Mouse (Mus musculus) c-Kit-positive CD71-negative TER-119-negative erythroid progenitor cells, embryonic 14.5 days (primary cell): Measurements from ENCODE around the gene Mnt.
"Not testable (repeated sequence)": the region's sequence is repeated elsewhere in the genome, so short reads cannot be mapped to it uniquely, and the experiment has no call there.

ENCODE experiments used
- DNase-seq: peaks from one replicate; pipeline ENCODE4 v3.0.0-alpha.2; 2013; ENCODE audit warnings: low read depth

Mnt gene

GRCm38 (mm10) chr11:74830256-74831161, at the start of gene Mnt:
TSS of gene Mnt (plus strand) at chr11:74830920.
- peak; percentile 96 for DNase-seq

DNA sequence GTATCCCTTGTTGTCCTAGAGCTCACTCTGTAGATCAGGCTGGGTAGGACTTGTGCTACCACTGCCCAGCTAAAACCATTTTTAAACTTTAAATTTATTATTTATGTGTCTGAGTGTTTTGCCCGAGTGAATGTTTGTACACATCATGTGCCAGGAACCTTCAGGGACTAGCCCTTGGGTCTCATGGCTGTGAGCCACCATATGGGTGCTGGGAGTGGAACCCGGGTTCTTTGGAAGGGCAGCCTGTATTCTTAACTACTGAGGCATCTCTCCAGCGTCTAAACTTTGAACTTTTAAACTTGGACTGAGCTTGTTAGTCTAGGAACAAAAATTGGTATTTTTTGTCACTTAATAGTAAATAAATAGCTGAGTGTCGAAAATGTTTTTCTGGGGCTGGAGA, 37.8 kb upstream of the Mnt start:
- no peak for DNase-seq

DNA sequence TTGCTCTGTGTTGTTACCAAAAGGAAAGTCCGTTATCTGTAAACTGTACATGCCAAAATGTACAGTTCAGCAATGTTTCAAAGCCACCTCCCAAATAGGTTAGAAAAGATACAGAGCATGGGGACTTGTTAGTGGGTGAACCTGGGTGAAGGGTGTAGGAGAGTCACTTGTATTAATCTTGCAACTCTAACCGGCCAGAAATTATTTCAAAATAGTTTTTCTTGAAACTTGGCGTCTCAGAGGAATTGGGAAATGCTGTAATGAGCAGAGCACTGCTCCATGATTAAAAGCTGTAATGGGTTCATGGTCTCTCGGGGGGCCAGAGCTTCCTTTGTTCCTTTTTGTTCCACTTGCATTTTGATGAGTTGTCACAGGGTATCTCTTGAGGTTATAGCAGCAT, 30.1 kb upstream of the Mnt start:
- no peak for DNase-seq

DNA sequence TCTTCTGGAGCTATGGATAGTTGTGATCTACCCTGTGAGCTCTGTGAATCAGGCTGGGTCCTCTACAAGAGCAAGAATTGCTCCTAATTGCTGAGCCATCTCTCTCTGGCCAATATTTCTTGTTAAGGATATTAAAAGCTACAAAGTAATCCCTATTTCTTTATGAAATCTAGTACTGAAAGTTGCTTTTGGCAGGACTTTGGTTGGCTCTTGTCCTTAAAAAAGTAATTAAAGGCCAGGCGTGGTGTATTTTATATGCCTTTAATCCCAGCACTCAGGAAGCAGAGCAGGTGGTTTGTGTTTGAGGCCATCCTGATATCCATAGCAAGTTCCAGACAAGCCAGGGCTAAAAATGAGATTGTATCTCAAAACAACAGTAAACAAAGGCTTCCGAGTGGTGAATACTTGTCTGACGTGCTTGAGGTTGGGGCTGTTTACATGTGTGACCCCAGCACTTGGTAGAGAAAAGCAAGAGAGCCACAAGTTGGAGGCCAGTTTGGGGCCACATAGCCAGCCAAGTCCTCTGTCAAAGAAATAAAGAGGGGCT, 26.6 kb upstream of the Mnt start:
- DNase-seq, result no peak

DNA sequence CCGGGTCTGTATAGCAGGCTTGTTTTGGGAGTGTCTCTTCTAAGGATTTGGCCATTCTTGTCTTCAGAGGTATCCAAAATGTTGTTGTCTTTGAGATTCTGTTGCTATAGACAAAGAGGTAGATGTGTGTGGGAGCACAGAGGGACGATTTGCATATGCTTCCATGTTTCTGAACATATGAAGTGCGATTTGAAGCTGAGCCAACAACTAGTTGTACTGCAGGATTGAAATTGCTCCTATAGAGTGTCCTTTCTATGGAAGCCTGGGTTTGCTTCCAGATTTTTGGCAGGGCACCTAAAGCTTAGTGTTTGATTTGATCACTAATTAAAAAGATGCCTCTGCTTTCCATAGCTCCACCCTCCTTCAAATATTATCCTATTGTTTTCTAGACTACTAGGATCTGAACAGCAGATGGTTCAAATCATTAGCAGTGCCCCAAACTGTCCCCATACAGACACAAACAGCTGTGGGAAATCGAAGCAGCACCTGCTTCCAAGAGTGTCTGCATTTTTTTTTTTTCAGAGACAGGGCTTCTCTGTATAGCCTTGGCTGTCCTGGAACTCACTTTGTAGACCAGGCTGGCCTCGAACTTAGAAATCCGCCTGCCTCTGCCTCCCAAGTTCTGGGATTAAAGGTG, 23.4 kb upstream of the Mnt start:
- no peak for DNase-seq

GRCm38 (mm10) chr11:74808251-74808853, 22.4 kb upstream of the Mnt start:
- DNase-seq, result no peak

DNA sequence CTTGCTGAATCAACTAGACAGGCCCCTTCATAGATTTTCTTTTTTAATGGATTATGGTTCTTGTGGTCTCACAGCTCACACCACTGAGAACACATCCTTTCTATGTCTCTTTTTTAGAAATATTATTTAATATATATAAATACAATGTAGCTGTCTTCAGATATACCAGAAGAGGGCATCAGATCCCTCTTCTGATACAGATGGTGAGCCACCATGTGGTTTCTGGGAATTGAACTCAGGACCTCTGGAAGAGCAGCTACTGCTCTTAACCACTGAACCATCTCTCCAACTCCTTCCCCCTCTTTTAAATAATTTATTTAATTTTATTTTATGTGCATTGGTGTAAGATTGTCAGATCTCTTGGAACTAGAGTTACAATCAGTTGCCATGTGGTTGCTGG, 20.6 kb upstream of the Mnt start:
- DNase-seq, result no peak

- DNase-seq, result not testable (repeated sequence)
Measured at GRCm38 (mm10) chr11:74811027-74811426, 19.7 kb upstream of the Mnt start.

GRCm38 (mm10) chr11:74811538-74811937, 19.2 kb upstream of the Mnt start:
- DNase-seq, result no peak

DNA sequence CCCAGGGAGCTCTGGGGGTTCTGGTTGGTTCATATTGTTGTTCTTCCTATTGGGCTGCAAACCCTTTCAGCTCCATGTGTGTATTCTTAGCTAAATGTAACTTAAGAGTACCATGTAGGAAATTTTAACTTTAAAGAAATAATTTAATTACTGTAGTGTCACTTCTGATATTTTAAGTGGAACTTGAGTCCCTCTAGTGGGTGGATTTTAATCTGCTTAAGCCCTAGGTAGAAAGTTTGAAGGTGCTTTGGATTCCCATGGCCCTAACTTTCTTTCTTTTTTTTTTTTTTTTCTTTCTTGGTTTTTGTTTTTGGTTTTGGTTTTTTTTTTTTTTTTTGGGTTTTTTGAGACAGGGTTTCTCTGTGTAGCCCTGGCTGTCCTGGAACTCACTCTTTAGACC, 14.9 kb upstream of the Mnt start:
- no peak for DNase-seq

DNA sequence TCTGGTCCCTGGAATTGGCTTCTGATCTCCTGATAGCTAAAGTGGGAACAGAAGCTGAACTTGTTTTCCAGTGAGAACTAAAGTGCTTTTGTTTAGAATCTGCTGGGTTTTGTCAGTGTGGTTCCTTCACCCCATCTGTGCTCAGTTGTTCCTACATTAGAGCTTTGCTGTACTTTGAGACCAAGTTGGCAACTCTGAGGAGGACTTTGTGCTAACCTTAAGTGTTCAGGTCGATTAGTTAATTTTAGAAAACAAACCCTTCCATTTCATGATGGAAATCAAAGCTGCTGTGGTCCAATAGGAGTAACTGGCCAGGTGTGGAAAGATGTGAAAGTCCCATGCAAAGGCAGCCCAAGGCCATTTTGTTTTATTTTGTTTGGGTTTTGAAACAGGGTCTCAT, 9.8 kb upstream of the Mnt start:
- DNase-seq, result no peak

- DNase-seq, result no peak
Measured at GRCm38 (mm10) chr11:74821463-74821862, 9.3 kb upstream of the Mnt start.

GRCm38 (mm10) chr11:74822746-74823440, 7.8 kb upstream of the Mnt start:
- no peak for DNase-seq

GRCm38 (mm10) chr11:74826151-74826550, 4.6 kb upstream of the Mnt start:
- DNase-seq, result peak; percentile 35

DNA sequence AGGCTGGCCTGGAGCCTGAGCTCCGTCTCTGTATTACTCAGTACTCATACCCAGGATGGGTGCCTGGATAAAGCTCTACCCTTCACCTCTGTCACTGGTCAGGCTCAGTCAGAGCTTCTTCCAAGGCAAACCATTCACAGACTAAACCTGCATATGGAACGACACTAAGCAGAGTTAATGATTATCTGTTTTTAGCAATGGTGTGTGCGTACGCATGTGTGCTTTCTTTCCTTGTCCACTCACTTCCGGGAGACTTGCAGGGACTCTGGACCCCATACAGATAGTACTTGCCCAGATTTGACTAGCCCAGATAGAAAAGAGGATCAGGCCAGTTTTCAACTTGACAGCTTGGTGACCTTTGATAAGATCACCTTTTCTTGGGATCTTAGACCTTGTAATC, 4.0 kb upstream of the Mnt start:
- no peak for DNase-seq

DNA sequence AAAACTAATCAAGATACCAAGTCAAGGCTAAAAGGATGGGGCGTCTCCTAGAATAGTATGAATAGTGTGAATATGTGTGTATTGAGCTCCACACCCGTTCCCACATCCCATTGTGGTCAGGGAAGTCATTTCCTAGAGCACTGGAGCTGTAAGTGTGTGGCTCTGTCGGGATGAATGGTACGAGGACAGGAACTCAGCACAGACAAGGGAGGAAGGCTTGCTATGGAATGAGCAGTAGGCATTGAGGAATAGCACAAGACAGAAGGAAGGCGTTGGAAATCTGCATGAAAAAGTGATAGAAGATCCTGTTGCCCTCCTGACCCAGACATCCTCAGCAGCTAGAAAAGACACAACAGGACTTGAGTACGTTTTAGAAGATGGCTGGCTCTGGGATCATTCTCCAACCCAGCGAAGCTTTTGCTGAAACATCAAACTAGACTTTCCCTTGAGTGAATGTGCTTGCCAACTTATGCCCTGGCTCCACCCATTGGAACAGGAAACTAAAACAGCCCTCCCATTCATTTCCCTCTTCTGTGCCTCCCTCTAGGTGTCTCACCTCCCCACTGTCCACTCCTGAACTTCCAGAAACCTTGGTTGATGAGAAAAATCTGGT, 2.8 kb upstream of the Mnt start:
- no peak for DNase-seq

- DNase-seq, result no peak
Measured at GRCm38 (mm10) chr11:74828404-74828931, 2.3 kb upstream of the Mnt start.

DNA sequence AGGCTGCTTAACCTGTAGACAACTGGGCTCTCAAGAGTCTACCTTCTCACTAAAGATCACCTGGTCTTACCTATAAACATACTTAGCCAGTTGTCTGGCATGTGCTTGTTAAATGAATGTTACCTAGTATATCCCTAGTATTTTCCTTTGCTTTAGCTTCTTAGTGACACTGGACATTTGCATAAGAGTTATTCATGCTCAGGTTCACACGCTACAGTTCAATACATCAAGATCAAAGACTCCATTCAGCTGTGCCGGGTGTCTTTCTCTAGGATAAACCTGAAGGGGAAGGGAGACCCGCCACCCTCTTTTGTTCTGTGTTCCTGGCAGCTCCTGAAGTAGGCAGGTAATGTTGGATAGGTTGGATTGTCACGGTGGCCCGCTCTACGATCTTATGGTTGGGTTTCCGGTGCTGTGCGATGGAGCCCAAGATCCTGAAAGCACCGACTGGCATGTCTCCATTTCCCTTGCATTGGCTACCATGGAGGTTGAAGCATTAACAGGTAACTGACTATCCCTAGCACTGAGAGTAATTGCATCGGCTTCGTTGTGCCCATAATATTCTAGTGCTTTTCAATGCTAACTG, 1.7 kb upstream of the Mnt start:
- no peak for DNase-seq

DNA sequence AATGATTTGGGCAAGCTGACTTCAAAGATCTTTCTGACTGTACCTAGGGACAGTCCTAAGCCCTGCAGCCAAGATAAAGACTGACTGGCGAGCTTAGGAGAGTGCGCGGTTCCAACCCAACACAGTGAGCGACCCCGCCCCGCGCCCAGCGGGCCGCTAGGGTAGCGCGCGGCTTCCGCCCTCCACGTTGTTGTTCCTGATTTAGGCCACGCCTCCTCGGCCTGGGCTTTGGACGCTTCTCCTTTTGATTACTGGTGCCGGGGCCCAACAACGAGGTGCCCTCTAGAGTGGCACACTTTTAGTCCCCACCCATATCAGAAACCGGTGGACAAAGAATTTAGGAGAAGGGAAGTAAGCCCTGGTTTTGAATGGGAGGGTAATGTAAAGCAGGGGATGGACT, 908 bp upstream of the Mnt start:
- peak; percentile 87 for DNase-seq

DNA sequence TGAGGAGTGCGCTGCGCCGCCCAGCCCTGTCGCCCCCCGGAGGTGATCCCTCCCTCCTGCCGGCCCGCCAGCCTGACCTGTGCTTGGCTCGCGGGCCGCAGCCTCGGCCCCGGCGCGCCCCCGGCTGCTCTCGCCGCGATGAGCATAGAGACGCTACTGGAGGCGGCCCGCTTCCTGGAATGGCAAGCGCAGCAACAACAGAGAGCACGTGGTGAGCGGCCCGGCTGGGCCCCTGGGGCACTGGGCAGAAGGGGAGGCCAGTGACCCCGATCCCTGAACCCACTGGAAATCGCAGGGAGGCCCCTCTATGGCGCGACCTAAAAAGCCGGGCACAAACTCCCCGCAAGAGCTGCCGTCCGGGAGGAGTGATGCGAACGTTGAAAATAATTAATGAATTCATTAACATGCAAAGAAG, 478 bp downstream of the Mnt start:
- peak; percentile 33 for DNase-seq
